Mouse (Mus musculus) liver, postnatal 0 days (tissue): Measurements from ENCODE around the gene Fpgs. TPM values are rescaled to one million over a fixed set of nuclear protein-coding genes. Genes with fewer than 3 reads are reported as not detected.

Experiments used
- ATAC-seq: fragments of 200-750 bp; cut with Nextera tagmentation; 2 replicates; pipeline ENCODE4 v1.8.0; 2017; ENCODE audit warnings: mild to moderate bottlenecking, moderate library complexity
- DNase-seq: peaks from one replicate; pipeline ENCODE4 v3.0.0-alpha.2; 2016
- H3K27ac ChIP-seq: fragments of 300-500 bp; sonication (generic); 2 replicates; pipeline ENCODE4 v1.5.1; 2014; ENCODE audit warnings: antibody characterized with exemption, moderate library complexity, mild to moderate bottlenecking, low read depth
- H3K27me3 ChIP-seq: fragments of 300-500 bp; sonication (generic); 2 replicates; pipeline ENCODE4 v1.6.1; 2014; ENCODE audit warnings: low read length, control low read depth, mixed read lengths; ENCODE audit not compliant: insufficient read depth
- H3K36me3 ChIP-seq: fragments of 300-500 bp; sonication (generic); replicated peaks from 2 replicates; pipeline ENCODE4 v1.6.1; 2014; ENCODE audit warnings: mild to moderate bottlenecking, control low read depth, low read length, moderate library complexity, mixed read lengths; ENCODE audit not compliant: insufficient read depth
- H3K4me1 ChIP-seq: fragments of 300-500 bp; sonication (generic); 2 replicates; pipeline ENCODE4 v1.6.1; 2014; ENCODE audit warnings: antibody characterized with exemption, mild to moderate bottlenecking, control low read depth; ENCODE audit not compliant: insufficient read depth
- H3K4me2 ChIP-seq: fragments of 300-500 bp; sonication (generic); 2 replicates; pipeline ENCODE4 v1.6.1; 2014; ENCODE audit warnings: low read depth, mild to moderate bottlenecking, low read length, moderate library complexity, mixed read lengths
- H3K4me3 ChIP-seq: fragments of 300-500 bp; sonication (generic); 2 replicates; pipeline ENCODE4 v1.5.1; 2014; ENCODE audit warnings: low read depth, low read length
- H3K9ac ChIP-seq: fragments of 300-500 bp; sonication (generic); replicated peaks from 2 replicates; pipeline ENCODE4 v1.6.1; 2014; ENCODE audit warnings: mild to moderate bottlenecking, moderate library complexity
- H3K9me3 ChIP-seq: fragments of 300-500 bp; sonication (generic); 2 replicates; pipeline ENCODE4 v1.6.1; 2016; ENCODE audit warnings: mild to moderate bottlenecking, control low read depth, low read length, mixed read lengths
- CTCF ChIP-seq: sonication (generic); IDR thresholded peaks from 2 replicates; pipeline ENCODE4 v1.5.1; 2016; ENCODE audit warnings: antibody characterized with exemption, low read depth
- EP300 ChIP-seq: IDR thresholded peaks from 2 replicates; pipeline ENCODE4 v1.6.1; 2016; ENCODE audit warnings: antibody characterized with exemption, low read depth, mild to moderate bottlenecking
- WGBS: fragments of 180-500 bp; shearing (Covaris S2); extraction: QIAGEN DNeasy Blood & Tissue Kit; methylation state at CpG from one replicate; pipeline ENCODE4 v1.1.7; 2014; ENCODE audit not compliant: insufficient replicate concordance; 5-methylcytosine and 5-hydroxymethylcytosine counted together
- polyA plus RNA-seq: library from polyadenylated mRNA; unstranded; fragments of >200 nt; fragmentation: Nextera tagmentation; extraction: Ambion mirVana; gene quantifications from 2 replicates; pipeline ENCODE4 v1.2.1, GENCODE M21; 2015

Gene Fpgs
- polyA plus RNA-seq, 1 experiment from 2014 or later = 95.9 TPM

DNA sequence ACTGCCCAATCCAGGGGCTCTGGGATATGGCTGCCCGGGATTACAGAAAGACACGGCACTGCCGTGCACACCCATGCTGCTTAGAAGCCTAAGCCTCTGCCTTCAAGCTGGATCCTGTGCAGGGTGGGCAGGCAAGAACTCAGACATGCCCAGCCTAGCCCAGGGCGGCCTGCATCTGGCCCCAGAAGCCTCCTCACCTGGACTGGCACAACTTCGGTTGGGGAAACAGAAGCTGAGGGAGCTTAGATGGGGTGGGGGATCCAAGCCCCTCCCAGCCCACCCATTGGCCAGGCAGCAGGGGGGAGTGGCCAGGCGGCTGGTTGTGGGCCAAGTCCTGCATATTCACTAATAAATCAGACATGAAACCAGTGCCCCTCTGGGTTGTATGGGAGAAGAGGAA, 22.2 kb downstream of the Fpgs start:
- no peak overlapping the region for H3K9ac ChIP-seq
- H3K4me3 ChIP-seq = no peak overlapping the region
- no peak overlapping the region for H3K27ac ChIP-seq
- TF ChIP-seq EP300 (no peak), CTCF (no peak)
- H3K9me3 ChIP-seq = no peaks in the 10 kb centered on the region
- 61% methylated on average over 6 of the region's 6 CpGs for WGBS
- H3K4me1 ChIP-seq = no peaks in the 10 kb centered on the region
- no peak for DNase-seq
- H3K27me3 ChIP-seq = no peaks in the 10 kb centered on the region
- H3K4me2 ChIP-seq = no peak overlapping the region
- ATAC-seq = no peak
- peaks cover 39% of the 10 kb centered on the region for H3K36me3 ChIP-seq

- 81% methylated on average over 19 of the region's 19 CpGs for WGBS
- Histone ChIP-seq H3K27ac (no peak overlapping the region), H3K9ac (no peak overlapping the region), H3K27me3 (no peaks in the 10 kb centered on the region), H3K36me3 (peaks cover 32% of the 10 kb centered on the region), H3K4me3 (no peak overlapping the region), H3K4me2 (no peak overlapping the region), H3K9me3 (no peaks in the 10 kb centered on the region), H3K4me1 (no peaks in the 10 kb centered on the region)
- DNase-seq (no peak), ATAC-seq (no peak)
- no peak for TF ChIP-seq CTCF
- no peak for TF ChIP-seq EP300
Measured at GRCm38 (mm10) chr2:32680961-32681650, 22.8 kb downstream of the Fpgs start.

- DNase-seq = no peak
- no peaks in the 10 kb centered on the region for H3K9me3 ChIP-seq
- H3K9ac ChIP-seq = no peak overlapping the region
- 0 out of 2 replicates have a peak overlapping the region, but pooled peaks have one; percentile 5 for H3K27ac ChIP-seq
- H3K36me3 ChIP-seq = peaks cover 25% of the 10 kb centered on the region
- H3K4me2 ChIP-seq = no peak overlapping the region
- no peak for ATAC-seq
- 64% methylated on average over 7 of the region's 7 CpGs for WGBS
- H3K27me3 ChIP-seq = no peaks in the 10 kb centered on the region
- TF ChIP-seq CTCF = no peak
- TF ChIP-seq EP300 = no peak
- H3K4me3 ChIP-seq = no peak overlapping the region
- no peaks in the 10 kb centered on the region for H3K4me1 ChIP-seq
Measured at GRCm38 (mm10) chr2:32680051-32680451, 23.9 kb downstream of the Fpgs start.

GRCm38 (mm10) chr2:32677683-32678082, 26.3 kb downstream of the Fpgs start:
- Histone ChIP-seq H3K27me3 (no peaks in the 10 kb centered on the region), H3K36me3 (peaks cover 16% of the 10 kb centered on the region), H3K4me2 (no peak overlapping the region), H3K9me3 (no peaks in the 10 kb centered on the region), H3K9ac (no peak overlapping the region), H3K27ac (no peak overlapping the region), H3K4me3 (no peak overlapping the region), H3K4me1 (0 out of 2 replicates have a peak, but pooled peaks cover 2% of the 10 kb centered on the region)
- no peak for ATAC-seq
- 75% methylated on average over 7 of the region's 7 CpGs for WGBS
- no peak for DNase-seq
- TF ChIP-seq CTCF = no peak

DNA sequence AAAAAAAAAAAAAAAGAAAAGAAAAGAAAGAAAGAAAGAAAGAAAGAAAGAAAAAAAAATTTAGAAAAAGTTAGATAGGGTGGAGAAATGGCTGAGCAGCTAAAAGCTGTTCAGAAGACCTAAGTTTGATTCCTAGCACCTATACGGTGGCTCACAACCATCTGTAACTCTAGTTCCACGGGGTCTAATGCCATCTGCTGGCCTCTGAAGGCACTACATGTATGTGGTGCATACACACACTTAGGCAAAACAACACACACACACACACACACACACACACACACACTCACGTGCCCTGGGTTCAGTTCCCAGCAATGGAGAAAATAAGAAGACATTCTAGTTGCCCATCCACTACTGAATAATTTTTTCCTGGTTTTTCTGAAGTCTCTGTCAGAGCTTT, 27.1 kb downstream of the Fpgs start:
- no peak overlapping the region for H3K9ac ChIP-seq
- 77% methylated on average over 3 of the region's 3 CpGs for WGBS
- no peak for DNase-seq
- H3K27ac ChIP-seq = no peak overlapping the region
- no peak overlapping the region for H3K4me2 ChIP-seq
- H3K36me3 ChIP-seq = peaks cover 12% of the 10 kb centered on the region
- H3K4me1 ChIP-seq = 0 out of 2 replicates have a peak, but pooled peaks cover 2% of the 10 kb centered on the region
- H3K4me3 ChIP-seq = no peak overlapping the region
- H3K27me3 ChIP-seq = no peaks in the 10 kb centered on the region
- no peak for ATAC-seq
- no peaks in the 10 kb centered on the region for H3K9me3 ChIP-seq
- TF ChIP-seq CTCF (peak; percentile 52), EP300 (no peak)

GRCm38 (mm10) chr2:32673176-32673917, 30.6 kb downstream of the Fpgs start:
- H3K4me1 ChIP-seq = 0 out of 2 replicates have a peak, but pooled peaks cover 2% of the 10 kb centered on the region
- H3K36me3 ChIP-seq = peaks cover 9% of the 10 kb centered on the region
- no peaks in the 10 kb centered on the region for H3K27me3 ChIP-seq
- H3K9ac ChIP-seq = no peak overlapping the region
- H3K27ac ChIP-seq = no peak overlapping the region
- 66% methylated on average over 16 of the region's 16 CpGs for WGBS
- H3K4me2 ChIP-seq = no peak overlapping the region
- H3K4me3 ChIP-seq = no peak overlapping the region
- ATAC-seq = peak; percentile 82
- no peaks in the 10 kb centered on the region for H3K9me3 ChIP-seq
- TF ChIP-seq CTCF = no peak
- no peak for TF ChIP-seq EP300
- DNase-seq = peak; percentile 64
